In the genomic region with DNA sequence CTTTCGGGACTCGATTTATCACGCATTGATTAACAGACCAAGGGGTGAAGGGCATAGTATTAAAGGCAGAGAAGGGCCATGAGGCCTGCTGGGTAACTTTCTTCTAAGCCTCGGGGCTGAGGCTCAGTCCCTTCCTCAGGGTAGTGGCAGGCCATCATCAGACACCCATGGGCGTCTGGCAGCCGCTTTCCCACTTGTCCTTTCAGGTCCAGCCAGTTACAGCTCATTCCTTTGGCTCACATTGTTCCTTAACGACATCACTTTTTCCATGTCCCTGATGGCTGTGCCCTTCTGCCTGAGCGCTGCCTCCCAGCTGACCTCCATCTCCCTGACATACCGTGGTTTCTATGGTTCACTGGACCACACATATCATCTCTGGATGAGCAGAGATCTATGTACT, we compare ENCODE assay signal across 20 mouse cellular contexts. TPM values are rescaled to one million over a fixed set of nuclear protein-coding genes. Genes with fewer than 3 reads are reported as not detected.
A peak's percentile ranks its signal among the peaks of the same experiment; 100 is the strongest.
DNase-seq lines count a peak whose midpoint lies in the region; ATAC-seq and TF ChIP-seq lines count a peak whose summit lies in the region.
"Had no signal": no experiment of that assay in that cellular context is flagged by ENCODE, and none has a peak within 500 bp of the region (broad histone marks: within the 10 kb centered on the region; RNA-seq: fewer than 3 reads in every experiment).

No protein-coding gene starts in this region.

- H3K27me3 ChIP-seq in cerebellum, adult 2 months (ENCODE audit: control insufficient read depth, insufficient read depth, low read length): no peaks in the 10 kb centered on the region
- H3K27me3 ChIP-seq in heart, embryonic 12.5 days (replicated peaks): no peaks in the 10 kb centered on the region
- no peaks in the 10 kb centered on the region for H3K27me3 ChIP-seq in forebrain, embryonic 15.5 days
- H3K27me3 ChIP-seq: embryonic facial prominence, embryonic 13.5 days; limb, embryonic 12.5 days; midbrain, embryonic 12.5 days had no signal

- H3K4me1 ChIP-seq in cerebellum, adult 2 months (ENCODE audit: control insufficient read depth, insufficient read depth, low read length): peaks cover 29% of the 10 kb centered on the region
- H3K4me1 ChIP-seq in heart, embryonic 12.5 days (replicated peaks): peaks cover 58% of the 10 kb centered on the region
- H3K4me1 ChIP-seq in forebrain, embryonic 15.5 days: peaks cover 12% of the 10 kb centered on the region
- H3K4me1 ChIP-seq: embryonic facial prominence, embryonic 13.5 days; limb, embryonic 12.5 days; midbrain, embryonic 12.5 days had no signal

- no peak overlapping the region for H3K4me2 ChIP-seq in heart, embryonic 12.5 days
- no peak overlapping the region for H3K4me2 ChIP-seq in forebrain, embryonic 15.5 days (replicated peaks)
- H3K4me2 ChIP-seq: embryonic facial prominence, embryonic 13.5 days; limb, embryonic 12.5 days; midbrain, embryonic 12.5 days had no signal

- no peak for DNase-seq in frontal cortex, postnatal 25 days (ENCODE audit: low spot score in 2 of 2)
- DNase-seq in cerebellum, adult 2 months: peak in 1 of 2 experiments; percentile 41
- DNase-seq in lung, postnatal 10 days: peak; percentile 79
- no peak for DNase-seq in embryo, embryonic 11 days
- DNase-seq: adrenal gland, adult 8-10 months; gastrocnemius, postnatal 36 days; kidney, postnatal 10 days; liver, postnatal 0 days had no signal

- ATAC-seq in frontal cortex, adult (ENCODE audit: low TSS enrichment): 0 out of 2 replicates have a peak, but pooled peaks have one; percentile 1
- peak; percentile 68 for ATAC-seq in heart, embryonic 12.5 days (ENCODE audit: insufficient number of reproducible peaks, low FRiP score)
- ATAC-seq in forebrain, embryonic 15.5 days (replicated peaks): no peak
- no peak for ATAC-seq in granulocyte monocyte progenitor cell, adult 5-6 weeks (replicated peaks; ENCODE audit: poor library complexity, severe bottlenecking)
- ATAC-seq: CD4-positive, CD25-positive, alpha-beta regulatory T cell, adult 4 months; inflammation-experienced regulatory T-cells, adult 6 months; liver, postnatal 0 days had no signal

- H3K4me3 ChIP-seq in cerebellum, adult 2 months (replicated peaks; ENCODE audit: insufficient read depth, low read depth, low read length): no peak overlapping the region
- no peak overlapping the region for H3K4me3 ChIP-seq in heart, embryonic 12.5 days
- H3K4me3 ChIP-seq in forebrain, embryonic 15.5 days: no peak overlapping the region
- H3K4me3 ChIP-seq: embryonic facial prominence, embryonic 13.5 days; limb, embryonic 12.5 days; midbrain, embryonic 12.5 days had no signal

- TF ChIP-seq CTCF in cerebellum, adult 2 months (IDR thresholded peaks at IDR 0.05; ENCODE audit: borderline replicate concordance, insufficient read depth, low read depth, low read length): no peak

- no peaks in the 10 kb centered on the region for H3K9me3 ChIP-seq in heart, embryonic 12.5 days (replicated peaks)
- no peaks in the 10 kb centered on the region for H3K9me3 ChIP-seq in forebrain, embryonic 15.5 days
- H3K9me3 ChIP-seq: embryonic facial prominence, embryonic 13.5 days; midbrain, embryonic 12.5 days had no signal

- 49% methylated on average over 9 of the region's 9 CpGs for WGBS in cerebellum, adult 2 months
- WGBS in heart, embryonic 12.5 days: 36% methylated on average over 9 of the region's 9 CpGs
- 71% methylated on average over 9 of the region's 9 CpGs for WGBS in forebrain, embryonic 15.5 days

- TF ChIP-seq POLR2A in cerebellum, adult 2 months (IDR thresholded peaks at IDR 0.05; ENCODE audit: borderline replicate concordance, insufficient read depth, low read length): no peak

- H3K27ac ChIP-seq in cerebellum, adult 2 months (ENCODE audit: insufficient read depth, low read length): peak overlapping the region; percentile 75
- H3K27ac ChIP-seq in heart, embryonic 12.5 days (ENCODE audit: poor library complexity, severe bottlenecking): peak overlapping the region; percentile 84
- H3K27ac ChIP-seq in forebrain, embryonic 15.5 days (replicated peaks): no peak overlapping the region
- H3K27ac ChIP-seq: embryonic facial prominence, embryonic 13.5 days; limb, embryonic 12.5 days; midbrain, embryonic 12.5 days had no signal

- H3K9ac ChIP-seq in heart, embryonic 12.5 days: no peak overlapping the region
- no peak overlapping the region for H3K9ac ChIP-seq in forebrain, embryonic 15.5 days (replicated peaks)
- H3K9ac ChIP-seq: embryonic facial prominence, embryonic 13.5 days; limb, embryonic 12.5 days; liver, postnatal 0 days; midbrain, embryonic 12.5 days had no signal

- no peaks in the 10 kb centered on the region for H3K36me3 ChIP-seq in heart, embryonic 12.5 days
- H3K36me3 ChIP-seq in forebrain, embryonic 15.5 days: no peaks in the 10 kb centered on the region
- H3K36me3 ChIP-seq: embryonic facial prominence, embryonic 13.5 days; limb, embryonic 12.5 days; midbrain, embryonic 12.5 days had no signal

RNA-seq across cellular contexts. Expression of gene Kcnk3, which starts 10.7 kb away (rescaled TPM):
- 81.9 and 93.9 TPM in 2 replicates for polyA plus RNA-seq in cerebellum, adult 2 months (2012; rRNA removed)
- 45.1 and 46.2 TPM in 2 replicates for polyA plus RNA-seq in heart, embryonic 12.5 days (2016; fragmentation: Nextera tagmentation; extraction: Ambion mirVana)
- 2.3 and 3.1 TPM in 2 replicates for polyA plus RNA-seq in forebrain, embryonic 15.5 days (2015; fragmentation: Nextera tagmentation; extraction: Ambion mirVana)
- total RNA-seq in granulocyte monocyte progenitor cell, adult 5-6 weeks (2014; fragmentation: Nextera tagmentation): not detected in 2 replicates
- total RNA-seq in granulocyte monocyte progenitor cell, adult 5-6 weeks (2017): not detected in 2 replicates

RNA-seq across cellular contexts. Expression of gene Cib4, which starts 31.6 kb away (rescaled TPM):
- not detected in 2 replicates for polyA plus RNA-seq in cerebellum, adult 2 months (2012; rRNA removed)
- not detected in 2 replicates for polyA plus RNA-seq in heart, embryonic 12.5 days (2016; fragmentation: Nextera tagmentation; extraction: Ambion mirVana)
- polyA plus RNA-seq in forebrain, embryonic 15.5 days (2015; fragmentation: Nextera tagmentation; extraction: Ambion mirVana): not detected in 2 replicates
- not detected in 2 replicates for total RNA-seq in granulocyte monocyte progenitor cell, adult 5-6 weeks (2014; fragmentation: Nextera tagmentation)
- total RNA-seq in granulocyte monocyte progenitor cell, adult 5-6 weeks (2017): not detected in 2 replicates
- total RNA-seq: gastrocnemius, postnatal 36 days had no signal
- polyA plus RNA-seq: CD4-positive, CD25-positive, alpha-beta regulatory T cell, adult 4 months; embryonic facial prominence, embryonic 13.5 days; forebrain, embryonic 14.5 days; inflammation-experienced regulatory T-cells, adult 6 months; limb, embryonic 12.5 days; liver, postnatal 0 days; midbrain, embryonic 12.5 days; small intestine, adult 2 months; stomach, embryonic 16.5 days had no signal

Comparison
In these comparisons a context has a peak if more than half of its experiments do, and no peak if none do; other contexts are left out.
1. ATAC-seq: peak in frontal cortex, adult (single experiment) and heart, embryonic 12.5 days (single experiment); none in forebrain, embryonic 15.5 days (single experiment) and granulocyte monocyte progenitor cell, adult 5-6 weeks (single experiment).
2. RNA of gene Kcnk3, which starts 10.7 kb away (polyA plus RNA-seq): 81.9 to 93.9 TPM in cerebellum, adult 2 months and 45.1 to 46.2 TPM in heart, embryonic 12.5 days; 2.3 to 3.1 TPM in forebrain, embryonic 15.5 days; every median in the first group is over 10 times any median in the second.